Mouse (Mus musculus) c-Kit-positive CD71-positive TER-119-positive erythroid progenitor cells, embryonic 14.5 days (primary cell): Measurements from ENCODE around the gene Zbtb41.
"Not testable (repeated sequence)": the region's sequence is repeated elsewhere in the genome, so short reads cannot be mapped to it uniquely, and the experiment has no call there.

Source experiments
- DNase-seq: peaks from one replicate; pipeline ENCODE4 v3.0.0-alpha.2; 2013; ENCODE audit warnings: low spot score

Zbtb41 gene

GRCm38 (mm10) chr1:139421875-139422791 lies at the start of gene Zbtb41:
TSS of gene Zbtb41 (plus strand) at chr1:139422288.
- peak; percentile 80 for DNase-seq

GRCm38 (mm10) chr1:139375900-139376299 lies 46.2 kb upstream of the Zbtb41 start:
- DNase-seq: no peak

- DNase-seq: no peak
Observed at GRCm38 (mm10) chr1:139376638-139377286, 45.3 kb upstream of the Zbtb41 start, which contains the start of gene Crb1. TSS of gene Crb1 (minus strand) at chr1:139377100.

- no peak for DNase-seq
Observed at GRCm38 (mm10) chr1:139378861-139379620, 43.0 kb upstream of the Zbtb41 start.

- no peak for DNase-seq
Observed at GRCm38 (mm10) chr1:139379621-139379984, 42.5 kb upstream of the Zbtb41 start.

- DNase-seq: no peak
Observed at GRCm38 (mm10) chr1:139391747-139392146, 30.3 kb upstream of the Zbtb41 start.

GRCm38 (mm10) chr1:139396589-139396988 lies 25.5 kb upstream of the Zbtb41 start:
- no peak for DNase-seq

- DNase-seq: no peak
Observed at GRCm38 (mm10) chr1:139405766-139406165, 16.3 kb upstream of the Zbtb41 start.

- DNase-seq: no peak
Observed at GRCm38 (mm10) chr1:139407701-139408100, 14.4 kb upstream of the Zbtb41 start.

GRCm38 (mm10) chr1:139412365-139412764 lies 9.7 kb upstream of the Zbtb41 start:
- not testable (repeated sequence) for DNase-seq

- DNase-seq: no peak
Observed at GRCm38 (mm10) chr1:139413465-139413864, 8.6 kb upstream of the Zbtb41 start.

GRCm38 (mm10) chr1:139421521-139421874 lies 590 bp upstream of the Zbtb41 start:
- no peak for DNase-seq

- DNase-seq: peak; percentile 25
Observed at GRCm38 (mm10) chr1:139422941-139423340, 853 bp downstream of the Zbtb41 start.

GRCm38 (mm10) chr1:139423931-139424330 lies 1.8 kb downstream of the Zbtb41 start:
- DNase-seq: no peak

- DNase-seq: no peak
Observed at GRCm38 (mm10) chr1:139425006-139425405, 2.9 kb downstream of the Zbtb41 start.

GRCm38 (mm10) chr1:139438373-139438772 lies 16.3 kb downstream of the Zbtb41 start:
- peak; percentile 22 for DNase-seq

GRCm38 (mm10) chr1:139443103-139443502 lies 21.0 kb downstream of the Zbtb41 start:
- not testable (repeated sequence) for DNase-seq

GRCm38 (mm10) chr1:139454340-139455225 lies 32.5 kb downstream of the Zbtb41 start, which contains the start of gene Aspm:
TSS of gene Aspm (plus strand) at chr1:139454772.
- DNase-seq: peak; percentile 95

GRCm38 (mm10) chr1:139455226-139455869 lies 33.3 kb downstream of the Zbtb41 start:
- DNase-seq: peak; percentile 39

GRCm38 (mm10) chr1:139460807-139461206 lies 38.7 kb downstream of the Zbtb41 start:
- DNase-seq: no peak

GRCm38 (mm10) chr1:139465936-139466335 lies 43.8 kb downstream of the Zbtb41 start:
- DNase-seq: peak; percentile 25
